Mouse (Mus musculus): Measurements from ENCODE around the gene Zfp592. TPM values are rescaled to one million over a fixed set of nuclear protein-coding genes. Genes with fewer than 3 reads are reported as not detected.
"Not testable (repeated sequence)": the region's sequence is repeated elsewhere in the genome, so short reads cannot be mapped to it uniquely, and the experiment has no call there.

Gene Zfp592
- total RNA-seq (2014; fragmentation: Nextera tagmentation) (33.1 and 38.5 TPM in 2 replicates), total RNA-seq (2017) (12.5 TPM in 2 replicates)

DNA sequence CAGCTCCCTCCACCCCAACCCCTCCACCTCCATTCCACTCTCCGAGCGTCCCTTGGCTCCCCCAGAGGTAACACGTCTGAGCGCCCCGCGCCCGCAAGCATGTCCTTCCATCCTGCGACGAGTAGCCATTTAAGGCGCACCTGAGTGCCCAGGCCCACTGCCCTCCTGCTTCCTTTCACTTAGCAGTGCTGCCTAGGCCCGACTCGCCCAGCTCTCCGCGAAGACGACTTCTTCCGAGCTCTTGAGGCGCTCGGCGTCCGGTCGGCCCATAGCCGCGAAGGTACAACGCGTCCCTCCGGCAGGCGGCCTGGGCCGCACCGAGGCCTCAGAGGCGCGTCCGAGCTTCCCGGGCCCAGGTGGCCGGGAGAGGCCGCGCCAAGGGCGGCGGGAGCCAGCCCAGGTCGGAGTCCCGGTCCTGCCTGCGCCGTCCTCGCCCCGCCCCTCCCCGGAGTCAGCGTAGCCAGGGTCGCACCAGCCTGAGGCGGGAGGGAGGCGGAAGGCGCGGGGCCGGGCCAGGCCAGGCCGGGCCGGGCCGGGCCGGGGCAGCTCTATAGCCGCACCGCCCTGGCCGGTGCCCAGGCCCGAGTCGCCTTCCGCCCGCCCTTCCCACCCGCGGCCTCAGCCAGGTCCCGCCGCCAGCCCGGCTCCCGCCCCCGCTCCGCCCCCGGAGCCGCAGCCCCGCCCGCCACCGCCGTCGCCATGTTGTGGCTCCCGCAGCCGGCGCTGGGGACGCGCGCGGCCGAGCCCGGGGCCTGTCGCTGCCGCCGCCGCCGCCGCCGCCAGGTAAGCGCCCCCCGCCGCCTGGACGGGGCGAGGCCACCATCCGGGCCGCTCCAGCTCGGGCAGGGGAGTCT is at the start of gene Zfp592:
Gene Zfp592, plus strand, starts transcription at position 702 of the 854 bp plus-strand sequence.
- peak; percentile 37 for ATAC-seq (replicated peaks; ENCODE audit: low FRiP score, low TSS enrichment, poor library complexity, severe bottlenecking)

DNA sequence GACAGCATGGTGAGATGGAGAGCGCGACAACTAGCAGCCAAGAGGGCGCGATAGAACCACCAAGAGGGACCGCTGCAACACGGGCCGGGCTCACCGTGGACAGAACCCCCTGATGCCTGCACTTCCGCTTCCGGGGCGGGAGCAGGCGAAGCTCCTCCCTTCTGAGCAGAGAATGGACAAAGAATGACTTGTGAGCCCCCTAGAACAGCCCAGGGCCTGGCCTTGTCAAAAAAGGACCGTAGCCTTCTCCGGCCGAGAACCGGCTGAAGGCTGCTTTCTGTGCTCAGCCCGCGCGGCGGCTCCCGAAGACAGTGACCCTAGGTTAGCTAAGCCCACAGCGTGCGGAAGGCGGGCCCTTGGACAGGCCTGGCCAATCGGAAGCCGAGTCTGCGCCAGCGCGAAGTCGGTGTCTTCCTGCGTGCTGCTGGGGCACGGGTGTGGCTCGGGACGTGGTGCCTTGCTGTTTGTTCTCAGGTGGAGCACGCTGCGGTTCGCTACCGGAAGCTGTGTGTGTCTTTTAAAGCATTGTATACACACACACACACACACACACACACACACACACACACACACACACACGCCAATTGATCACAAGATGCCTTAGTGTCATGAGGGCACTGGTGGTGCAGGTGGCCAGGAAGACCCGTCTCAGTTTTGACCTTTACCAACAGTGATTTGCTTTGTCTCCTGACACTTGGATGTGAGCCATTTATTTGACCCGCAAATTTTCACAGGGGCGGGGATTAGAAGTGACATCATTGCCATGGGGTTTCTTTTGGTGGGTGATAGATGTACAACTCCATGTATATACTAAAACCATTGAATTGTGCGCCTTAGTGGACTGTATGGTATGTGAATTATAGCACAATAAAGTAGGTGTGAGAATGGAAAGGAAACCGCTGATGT is 45.8 kb upstream of the Zfp592 start, which contains the start of gene Sec11a:
Gene Sec11a, minus strand, starts transcription at position 336 of the 906 bp plus-strand sequence.
- peak; percentile 98 for ATAC-seq (replicated peaks; ENCODE audit: low FRiP score, low TSS enrichment, poor library complexity, severe bottlenecking)

DNA sequence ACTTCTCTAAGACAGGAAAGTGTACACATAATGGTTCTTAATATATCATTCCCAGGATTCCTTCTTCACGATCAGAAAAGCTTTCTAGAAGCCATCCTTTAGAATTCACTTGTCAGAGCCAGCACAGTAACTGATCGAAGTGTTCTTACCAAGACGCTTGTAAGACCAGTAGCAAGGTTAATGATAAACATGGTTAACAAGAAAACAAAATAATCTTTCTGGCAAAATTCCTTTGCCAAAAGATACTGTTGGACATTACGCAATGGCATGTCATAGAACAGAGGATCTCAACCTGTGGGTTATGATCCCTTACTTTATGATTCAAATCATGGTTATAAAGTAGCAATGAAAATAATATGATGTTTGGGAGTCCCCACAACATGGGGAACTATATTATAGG is 42.0 kb upstream of the Zfp592 start:
- ATAC-seq (replicated peaks; ENCODE audit: low FRiP score, low TSS enrichment, poor library complexity, severe bottlenecking) = no peak

DNA sequence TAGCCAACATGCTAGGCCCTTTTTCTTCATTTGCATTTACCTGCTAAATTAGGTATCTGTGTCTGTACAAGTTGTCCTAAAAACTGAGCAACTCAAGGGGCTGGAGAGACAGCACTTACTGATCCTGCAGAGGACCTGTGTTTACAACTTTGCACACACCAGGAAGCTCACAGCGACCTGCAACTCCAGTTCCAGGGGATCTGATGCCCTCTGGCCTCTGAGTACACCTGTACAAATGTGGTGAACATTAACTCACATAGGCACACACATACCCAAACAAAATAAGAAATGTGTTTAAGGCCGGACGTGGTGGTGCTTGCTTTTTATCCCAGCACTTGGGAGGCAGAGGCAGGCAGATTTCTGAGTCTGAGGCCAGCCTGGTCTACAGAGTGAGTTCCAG is 41.3 kb upstream of the Zfp592 start:
- no peak for ATAC-seq (replicated peaks; ENCODE audit: low FRiP score, low TSS enrichment, poor library complexity, severe bottlenecking)

DNA sequence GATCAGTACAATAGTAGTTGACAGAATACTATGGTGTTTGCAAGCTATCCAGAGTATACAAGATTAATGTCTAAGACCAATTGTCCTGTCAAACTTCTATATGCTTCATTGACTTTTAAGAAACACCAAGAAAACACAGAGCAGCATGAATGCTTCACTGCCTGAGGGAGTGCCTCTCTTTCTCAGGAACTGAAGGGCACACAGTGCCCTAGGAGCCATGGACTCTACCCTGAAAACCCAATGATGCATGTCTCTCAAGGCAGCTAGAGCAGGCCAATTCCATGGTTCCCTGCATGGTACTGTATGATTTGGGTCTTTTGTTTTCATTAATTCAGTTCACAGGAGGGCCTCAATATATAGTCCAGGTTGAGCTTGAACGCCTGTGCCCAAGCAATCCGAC is 39.2 kb upstream of the Zfp592 start:
- ATAC-seq (replicated peaks; ENCODE audit: low FRiP score, low TSS enrichment, poor library complexity, severe bottlenecking) = no peak

DNA sequence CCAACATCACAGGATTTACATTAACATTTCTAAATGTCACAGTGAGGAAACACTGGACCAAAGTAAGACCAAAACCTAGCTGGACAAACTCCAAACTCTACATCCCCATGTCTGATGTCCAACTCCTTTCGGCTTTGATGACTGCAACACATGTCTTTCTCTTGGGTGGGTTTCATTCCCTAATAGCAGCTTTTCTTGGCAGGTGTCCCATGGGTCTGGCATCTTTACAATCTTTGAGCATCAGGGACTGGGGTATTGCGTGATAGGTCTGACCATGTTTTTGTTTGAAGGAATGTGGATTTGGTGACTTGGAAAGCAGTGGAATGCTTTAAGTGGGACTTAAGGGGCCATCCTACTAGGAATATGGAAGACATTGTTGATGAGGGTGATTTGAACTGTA is 36.6 kb upstream of the Zfp592 start:
- ATAC-seq (replicated peaks; ENCODE audit: low FRiP score, low TSS enrichment, poor library complexity, severe bottlenecking) = no peak

DNA sequence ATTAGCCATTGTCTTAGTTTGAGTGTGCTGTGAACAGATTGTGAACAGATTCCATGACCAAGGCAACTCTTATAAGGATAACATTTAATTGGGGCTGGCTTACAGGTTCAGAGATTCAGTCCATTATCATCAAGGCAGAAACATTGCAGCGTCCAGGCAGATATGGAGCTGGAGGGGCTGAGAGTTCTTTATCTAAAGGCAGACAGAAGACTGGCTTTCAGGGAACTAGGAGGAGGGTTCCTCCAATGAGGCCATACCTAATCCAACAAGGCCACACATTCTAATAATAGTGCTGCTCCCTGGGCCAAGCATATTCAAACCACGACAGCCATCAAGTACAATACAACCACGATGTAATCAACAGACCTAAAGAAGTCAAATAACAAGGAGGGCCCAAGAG is 34.5 kb upstream of the Zfp592 start:
- peak; percentile 79 for ATAC-seq (replicated peaks; ENCODE audit: low FRiP score, low TSS enrichment, poor library complexity, severe bottlenecking)

DNA sequence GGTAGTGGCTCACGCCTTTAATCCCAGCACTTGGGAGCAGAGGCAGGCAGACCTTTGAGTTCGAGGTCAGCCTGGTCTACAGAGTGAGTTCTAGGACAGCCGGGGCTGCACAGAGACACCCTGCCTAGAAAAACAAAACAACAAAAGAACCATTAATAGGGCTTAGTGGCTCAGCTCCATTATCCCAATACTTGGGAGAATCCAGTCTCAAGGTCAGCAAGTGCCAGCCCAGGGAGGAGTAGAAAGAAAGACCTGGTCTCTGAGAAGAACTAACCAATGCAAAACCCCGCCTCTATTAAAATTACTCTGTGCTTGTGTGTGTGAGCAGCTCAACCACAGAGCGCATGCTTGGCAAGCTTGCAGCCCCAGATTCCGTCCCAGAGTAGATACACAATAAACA is 30.7 kb upstream of the Zfp592 start:
- ATAC-seq (replicated peaks; ENCODE audit: low FRiP score, low TSS enrichment, poor library complexity, severe bottlenecking) = no peak

DNA sequence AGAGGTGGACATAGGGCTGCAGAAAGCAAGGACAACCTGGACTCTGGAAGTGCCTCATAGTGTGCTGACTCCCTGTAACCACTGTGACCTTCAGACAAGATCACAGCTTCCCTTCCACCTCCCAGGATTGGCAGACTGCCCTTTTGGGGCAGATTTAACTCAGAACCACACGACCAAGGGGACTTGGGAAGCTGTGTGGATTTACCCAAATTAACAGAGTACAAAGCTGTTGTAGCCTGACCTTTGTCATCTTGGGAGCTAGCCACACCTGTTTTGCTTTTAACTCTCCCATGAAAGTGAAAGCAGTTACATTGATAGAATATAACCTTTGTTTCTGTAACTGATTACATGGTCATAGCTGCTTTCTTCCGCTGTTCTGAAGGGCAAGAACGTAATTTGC is 22.6 kb upstream of the Zfp592 start:
- no peak for ATAC-seq (replicated peaks; ENCODE audit: low FRiP score, low TSS enrichment, poor library complexity, severe bottlenecking)

DNA sequence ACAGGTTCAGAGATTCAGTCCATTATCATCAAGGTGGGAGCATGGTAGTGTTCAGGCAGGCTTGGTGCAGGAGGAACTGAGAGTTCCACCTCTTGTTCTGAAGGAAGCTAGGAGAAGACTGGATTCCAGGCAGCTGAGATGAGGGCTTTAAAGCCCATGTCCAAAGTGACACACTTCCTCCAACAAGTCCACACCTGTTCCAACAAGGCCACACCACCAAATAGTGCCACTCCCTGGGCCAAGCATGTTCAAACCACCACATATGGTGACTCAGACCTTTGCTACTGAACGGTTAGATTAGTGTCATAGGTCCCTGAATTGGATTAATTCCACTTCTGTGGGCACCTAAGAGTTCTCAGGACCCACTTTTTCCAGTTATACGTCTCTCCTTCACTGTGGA is 22.1 kb upstream of the Zfp592 start:
- ATAC-seq (replicated peaks; ENCODE audit: low FRiP score, low TSS enrichment, poor library complexity, severe bottlenecking) = no peak

DNA sequence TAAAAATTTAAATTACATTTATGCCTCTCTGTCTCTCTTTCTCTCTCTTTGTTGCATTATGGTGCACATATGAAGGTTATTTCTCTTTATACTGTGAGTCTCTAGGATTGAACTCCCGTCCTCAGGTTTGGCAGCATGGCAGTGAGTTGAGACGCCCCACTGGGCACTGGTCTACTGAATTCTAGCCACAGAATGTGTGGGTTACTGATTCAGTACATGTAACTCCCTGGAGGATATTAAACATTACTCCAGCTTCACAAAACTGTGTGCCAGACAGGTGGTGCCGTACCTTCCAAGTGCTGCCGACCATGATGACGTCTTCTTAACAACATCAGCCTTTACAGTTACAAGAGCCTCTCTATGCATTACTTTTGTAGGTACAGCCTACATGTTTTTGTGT is 21.4 kb upstream of the Zfp592 start:
- no peak for ATAC-seq (replicated peaks; ENCODE audit: low FRiP score, low TSS enrichment, poor library complexity, severe bottlenecking)

DNA sequence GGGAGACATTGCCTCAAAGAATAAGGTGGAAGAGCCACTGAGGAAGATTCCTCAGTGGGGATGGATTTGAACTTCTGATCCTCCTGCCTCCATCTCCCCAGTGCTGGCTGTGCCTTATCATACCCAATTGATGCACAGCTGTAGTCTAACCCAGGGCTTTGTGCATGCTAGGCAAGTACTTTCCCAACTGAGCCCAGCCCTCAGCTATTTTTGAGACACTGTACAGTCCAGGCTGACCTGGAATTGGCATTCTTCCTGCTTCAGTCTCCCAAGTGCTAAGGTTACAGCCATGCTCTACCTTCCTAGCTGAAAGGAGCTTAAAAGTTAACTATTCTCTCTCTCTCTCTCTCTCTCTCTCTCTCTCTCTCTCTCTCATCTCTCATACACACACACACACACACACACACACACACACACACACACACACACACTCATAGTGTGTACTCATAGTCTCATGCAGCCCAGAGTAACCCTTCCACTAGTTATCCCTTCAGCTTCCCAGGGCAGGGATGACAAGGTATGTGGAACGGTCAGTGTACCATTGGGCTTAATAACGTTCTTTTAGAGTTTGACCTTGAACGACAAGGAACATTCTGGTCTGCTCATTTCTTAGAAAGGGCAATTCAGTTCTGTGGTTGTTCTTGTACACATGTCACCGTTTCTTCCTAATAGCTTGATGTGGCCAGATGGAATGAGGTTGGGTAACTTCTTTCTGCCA is 20.4 kb upstream of the Zfp592 start:
- peak; percentile 37; the same call in 1 of the 2 replicates for ATAC-seq (replicated peaks; ENCODE audit: low FRiP score, low TSS enrichment, poor library complexity, severe bottlenecking)

DNA sequence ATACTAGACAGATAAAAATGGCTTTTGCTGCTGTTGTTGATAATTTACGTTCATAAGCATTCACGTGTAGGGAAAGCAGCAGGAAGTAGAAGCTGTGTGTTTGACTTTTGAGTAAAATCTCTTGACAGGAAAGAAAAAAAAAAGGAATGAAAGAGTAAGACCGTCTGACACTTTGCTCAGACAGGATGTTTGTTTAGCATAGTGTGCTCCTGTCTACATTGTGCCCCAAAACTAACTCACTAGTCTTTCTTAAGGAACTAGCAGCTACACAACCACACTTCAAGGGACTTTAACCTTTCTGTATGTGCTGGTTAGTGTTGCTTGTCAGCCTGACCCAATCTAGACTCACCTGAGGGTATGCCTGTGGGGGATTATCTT is 19.9 kb upstream of the Zfp592 start:
- not testable (repeated sequence) for ATAC-seq (replicated peaks; ENCODE audit: low FRiP score, low TSS enrichment, poor library complexity, severe bottlenecking)

DNA sequence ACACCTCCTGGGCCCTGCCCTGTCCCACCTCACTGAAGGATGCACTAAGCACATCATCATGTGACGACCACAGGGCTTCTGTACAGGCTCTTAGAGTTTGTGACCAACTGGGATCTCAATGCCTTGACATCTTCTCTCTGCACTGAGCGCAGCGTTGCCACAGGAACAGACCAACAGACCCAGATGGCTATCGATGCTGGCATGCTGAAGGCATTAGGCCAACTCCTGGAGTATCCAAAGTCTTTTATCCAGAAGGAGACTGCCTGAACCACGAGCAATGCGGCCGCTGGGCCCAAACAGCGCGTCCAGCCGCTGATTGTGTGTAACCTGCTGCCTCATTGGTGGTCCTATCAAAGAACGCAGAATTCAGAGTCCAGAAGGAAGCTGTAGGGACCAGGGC is 12.9 kb upstream of the Zfp592 start:
- ATAC-seq (replicated peaks; ENCODE audit: low FRiP score, low TSS enrichment, poor library complexity, severe bottlenecking) = no peak

DNA sequence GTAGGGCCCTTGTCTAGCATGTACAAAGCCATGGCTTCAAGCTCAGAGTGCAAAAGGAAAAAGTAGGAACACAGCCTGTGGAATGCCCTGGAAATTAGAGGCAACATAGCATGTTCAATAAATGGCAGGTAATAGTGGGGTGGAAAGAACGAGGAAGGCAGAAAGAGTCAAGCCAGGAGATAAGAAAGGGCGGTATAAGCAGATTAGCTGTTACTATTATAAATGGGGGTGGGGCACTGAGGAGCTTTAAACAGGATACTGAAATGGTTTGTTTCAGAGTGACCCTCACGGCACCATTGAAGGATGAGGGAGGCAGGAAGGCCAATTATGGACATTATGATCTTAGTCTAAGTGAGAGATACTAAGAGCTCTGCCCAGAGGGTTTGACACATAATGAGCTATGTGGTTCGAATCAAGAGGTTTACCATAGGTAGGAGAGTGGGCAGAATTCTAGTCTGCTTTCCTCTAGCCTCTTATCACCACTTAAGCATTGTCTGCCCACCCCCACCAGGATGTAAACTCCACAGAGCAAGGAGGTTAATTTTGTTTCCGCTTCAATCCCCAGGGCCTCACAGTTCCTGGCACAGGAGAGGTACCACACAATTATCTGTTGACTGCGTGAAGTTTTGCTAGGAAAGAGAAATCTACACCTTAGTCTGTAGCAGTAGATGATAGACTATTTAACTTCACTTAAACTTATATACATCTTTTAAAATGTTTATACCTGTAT is 6.9 kb upstream of the Zfp592 start:
- peak; percentile 32; the same call in 1 of the 2 replicates for ATAC-seq (replicated peaks; ENCODE audit: low FRiP score, low TSS enrichment, poor library complexity, severe bottlenecking)

DNA sequence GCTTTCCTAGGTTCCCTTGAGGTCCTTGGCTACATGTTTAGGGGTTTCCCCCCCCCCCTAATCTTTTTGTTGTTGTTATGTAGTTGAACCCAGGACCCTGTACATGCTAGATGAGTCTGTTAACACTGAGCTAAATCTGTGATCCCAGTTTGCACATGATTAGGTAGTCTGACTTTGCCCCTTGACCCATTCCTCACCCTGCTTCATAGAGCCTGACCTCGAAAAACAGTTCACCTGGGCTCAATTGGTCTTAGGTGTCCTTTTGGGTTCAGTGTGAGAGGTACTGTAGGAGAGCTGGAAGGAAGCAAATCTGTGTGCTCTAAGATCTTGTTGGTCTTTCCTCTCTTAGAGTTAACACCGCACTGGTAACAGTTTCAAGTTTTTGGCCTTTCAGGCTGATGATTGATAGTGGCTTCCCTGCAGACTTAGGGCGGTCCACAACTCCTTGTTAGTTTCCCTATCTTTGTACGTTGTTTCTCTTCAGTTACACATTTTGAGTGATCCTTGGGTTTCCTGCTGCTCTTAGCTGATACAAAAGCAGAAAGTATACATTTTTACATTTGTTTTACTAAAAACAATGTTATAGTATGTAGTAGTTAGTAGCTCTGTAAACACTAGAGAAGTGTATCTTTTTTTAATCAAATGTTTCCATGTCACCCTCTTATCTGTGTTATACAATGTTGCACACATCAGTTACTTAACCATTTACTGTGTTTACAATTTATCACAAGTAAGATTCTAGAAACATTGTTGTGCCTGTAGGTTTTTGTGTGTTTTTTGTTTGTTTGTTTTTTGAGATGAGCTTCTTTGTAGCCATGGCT is 5.5 kb upstream of the Zfp592 start:
- ATAC-seq (replicated peaks; ENCODE audit: low FRiP score, low TSS enrichment, poor library complexity, severe bottlenecking) = peak; percentile 48

DNA sequence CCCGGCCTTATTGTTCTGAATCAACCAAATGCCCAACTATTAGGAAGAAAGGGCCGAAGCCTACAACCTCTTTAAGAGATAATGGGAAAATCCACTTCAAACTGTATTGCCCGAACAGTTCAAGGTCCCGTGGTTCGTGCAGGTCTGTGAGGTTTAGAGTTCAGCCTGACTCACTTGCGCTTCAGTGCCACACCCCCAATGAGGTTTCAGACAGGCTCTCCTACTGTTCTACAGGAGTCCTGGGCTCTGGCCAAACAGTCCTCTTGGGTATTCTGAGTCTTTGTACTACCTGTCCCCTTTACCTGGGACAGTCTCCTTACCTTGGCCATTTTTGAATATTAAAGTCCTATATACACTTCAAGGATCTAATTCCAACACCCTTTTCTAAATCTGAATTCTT is 3.2 kb upstream of the Zfp592 start:
- ATAC-seq (replicated peaks; ENCODE audit: low FRiP score, low TSS enrichment, poor library complexity, severe bottlenecking) = no peak

DNA sequence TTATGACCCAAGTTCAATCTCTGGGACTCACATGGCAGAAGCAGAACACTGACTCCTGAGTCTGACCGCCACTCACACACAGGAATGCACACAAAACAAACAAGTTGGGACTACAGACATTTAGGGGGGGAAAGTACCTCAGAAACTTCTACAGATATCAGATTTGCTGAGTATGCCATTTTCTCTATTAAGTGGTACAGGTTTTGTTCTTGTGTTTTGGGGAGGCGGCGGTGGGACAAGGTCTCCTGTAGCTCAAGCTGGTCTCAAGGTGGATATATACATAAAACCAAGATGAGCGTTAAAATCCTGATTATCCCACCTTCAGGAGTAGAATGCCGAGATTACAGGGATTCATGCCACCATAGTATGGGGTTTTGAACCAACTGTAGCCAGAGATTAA is 1.9 kb upstream of the Zfp592 start:
- ATAC-seq (replicated peaks; ENCODE audit: low FRiP score, low TSS enrichment, poor library complexity, severe bottlenecking) = no peak

All from megakaryocyte-erythroid progenitor cell, adult 5-6 weeks (primary cell).